Mouse (Mus musculus) erythroid progenitor cell, adult 5-6 weeks (primary cell): Measurements from ENCODE around the gene Nhlrc3. TPM values are rescaled to one million over a fixed set of nuclear protein-coding genes. Genes with fewer than 3 reads are reported as not detected.

Experiments
- ATAC-seq: replicated peaks from 2 replicates; pipeline ENCODE4 v1.8.0; 2016; ENCODE audit warnings: moderate number of reproducible peaks, mild to moderate bottlenecking, moderate TSS enrichment, inconsistent platforms; ENCODE audit not compliant: poor library complexity, low FRiP score, severe bottlenecking
- total RNA-seq, 2 experiments: library from RNA; stranded (forward) in 1 of 2; stranded (reverse) in 1 of 2; fragments of 150-400 nt in 1 of 2; fragments of 186-747, 209-891 nt in 1 of 2; gene quantifications; 2 replicates each; pipeline versions ENCODE4 v1.2.3 to v1.2.4; 2015 to 2017; ENCODE audit warnings: low replicate concordance in 2 of 2

Gene Nhlrc3
- total RNA-seq, 2 experiments from 2014 or later = 2.5 to 7.5 TPM

- ATAC-seq = no peak
Observed at GRCm38 (mm10) chr3:53457750-53458149, 5.4 kb downstream of the Nhlrc3 start.

- ATAC-seq = no peak
Observed at GRCm38 (mm10) chr3:53454984-53455383, 8.1 kb downstream of the Nhlrc3 start.

DNA sequence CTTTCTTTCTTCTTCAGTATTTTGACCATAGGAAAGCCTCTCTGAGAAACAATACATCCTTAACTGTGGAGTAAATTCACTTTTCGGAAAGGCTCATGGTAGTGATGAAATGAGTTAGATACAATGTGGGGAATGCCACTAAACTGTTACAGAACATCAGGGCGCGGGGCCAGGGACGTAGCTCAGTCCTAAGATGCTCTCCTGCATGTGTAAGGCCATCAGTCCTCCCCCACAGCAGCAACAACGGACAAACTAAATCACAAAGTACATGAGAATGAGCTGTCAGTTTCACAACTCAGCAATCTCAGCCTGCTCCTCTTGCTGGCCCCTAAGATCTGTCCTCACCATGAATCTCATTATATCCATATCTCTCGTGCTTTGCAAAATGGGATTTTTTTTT lies 8.6 kb downstream of the Nhlrc3 start:
- no peak for ATAC-seq

- ATAC-seq = no peak
Observed at GRCm38 (mm10) chr3:53454005-53454404, 9.1 kb downstream of the Nhlrc3 start.

DNA sequence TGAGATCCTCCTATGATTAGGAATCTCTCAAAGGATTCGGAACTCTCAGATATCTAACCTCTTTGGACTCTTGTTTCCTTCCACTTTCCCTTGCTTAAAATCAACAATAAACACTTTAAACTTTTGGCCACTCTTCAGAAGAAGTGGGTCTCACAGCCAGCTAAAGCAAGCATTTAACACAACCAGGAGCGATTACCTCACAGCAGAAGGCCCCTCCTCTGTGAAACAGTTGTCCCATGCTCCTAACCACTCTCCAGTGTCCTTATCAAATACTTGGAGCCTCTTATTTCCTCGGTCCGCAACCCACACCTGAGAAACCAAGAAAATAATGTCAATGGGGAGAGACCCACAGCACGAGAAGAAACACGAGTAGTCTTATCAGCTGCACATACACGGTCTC lies 9.8 kb downstream of the Nhlrc3 start:
- no peak for ATAC-seq

- ATAC-seq = no peak
Observed at GRCm38 (mm10) chr3:53452351-53452750, 10.8 kb downstream of the Nhlrc3 start.

DNA sequence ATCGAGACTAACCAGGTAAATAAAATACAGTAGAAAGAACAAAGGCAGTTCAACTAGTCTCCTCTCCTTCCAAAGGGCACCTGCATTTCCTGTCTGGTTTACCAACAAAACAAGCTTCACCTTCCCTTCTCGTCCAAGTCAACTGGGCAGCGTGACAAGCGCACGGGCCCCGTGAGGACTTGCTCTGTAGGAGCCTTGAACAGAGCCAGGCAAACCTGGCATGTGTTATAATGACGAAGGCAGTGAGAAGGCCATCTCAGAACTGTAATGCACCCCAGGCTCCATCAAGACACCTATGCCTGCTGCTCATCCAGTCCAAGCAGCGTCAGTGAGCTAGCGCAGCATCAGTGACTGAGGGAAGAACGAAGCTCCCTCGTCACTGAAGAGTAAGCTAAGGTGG lies 12.5 kb downstream of the Nhlrc3 start:
- no peak for ATAC-seq

DNA sequence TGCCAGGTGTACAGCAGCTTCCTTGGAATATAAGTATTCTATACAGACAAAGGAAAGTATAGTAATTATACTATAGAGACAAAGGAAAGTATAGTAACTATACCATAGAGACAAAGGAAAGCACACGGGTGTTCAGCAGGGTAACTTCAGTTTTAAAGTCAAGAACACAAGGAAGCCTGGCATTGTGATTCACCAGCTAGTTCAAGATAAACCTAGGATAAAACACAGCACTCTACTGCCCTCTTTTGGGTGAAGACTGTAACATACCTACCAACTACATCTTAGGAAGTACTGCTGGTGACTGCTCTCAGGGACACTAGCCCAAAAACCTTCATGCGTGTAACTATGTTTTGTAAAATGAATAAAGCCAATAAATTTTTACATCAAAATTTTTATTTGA lies 14.9 kb downstream of the Nhlrc3 start:
- no peak for ATAC-seq

- no peak for ATAC-seq
Observed at GRCm38 (mm10) chr3:53446801-53447200, 16.3 kb downstream of the Nhlrc3 start.

- no peak for ATAC-seq
Observed at GRCm38 (mm10) chr3:53445540-53445939, 17.6 kb downstream of the Nhlrc3 start.

- no peak for ATAC-seq
Observed at GRCm38 (mm10) chr3:53436550-53436949, 26.6 kb downstream of the Nhlrc3 start.

- ATAC-seq = no peak
Observed at GRCm38 (mm10) chr3:53434610-53435009, 28.5 kb downstream of the Nhlrc3 start.

DNA sequence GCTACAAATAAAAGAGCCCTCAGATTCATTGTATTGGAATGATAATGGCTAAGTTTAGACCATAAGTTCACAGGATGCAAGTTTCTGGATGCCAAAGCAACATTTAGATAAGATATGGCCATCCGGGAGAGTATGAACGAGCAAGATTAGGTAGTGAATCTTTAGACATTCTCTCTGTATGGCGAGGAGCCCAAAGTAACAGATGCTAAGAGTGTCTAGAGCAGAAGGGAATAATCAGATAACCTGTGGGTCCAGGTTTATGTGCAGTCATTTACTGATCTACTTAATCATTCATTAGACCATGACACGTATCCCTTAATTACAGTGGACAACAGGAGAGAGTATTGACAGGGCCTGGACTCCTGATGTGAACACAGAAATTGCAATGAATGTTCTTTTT lies 39.6 kb downstream of the Nhlrc3 start:
- ATAC-seq = no peak

- no peak for ATAC-seq
Observed at GRCm38 (mm10) chr3:53422691-53423090, 40.4 kb downstream of the Nhlrc3 start.

DNA sequence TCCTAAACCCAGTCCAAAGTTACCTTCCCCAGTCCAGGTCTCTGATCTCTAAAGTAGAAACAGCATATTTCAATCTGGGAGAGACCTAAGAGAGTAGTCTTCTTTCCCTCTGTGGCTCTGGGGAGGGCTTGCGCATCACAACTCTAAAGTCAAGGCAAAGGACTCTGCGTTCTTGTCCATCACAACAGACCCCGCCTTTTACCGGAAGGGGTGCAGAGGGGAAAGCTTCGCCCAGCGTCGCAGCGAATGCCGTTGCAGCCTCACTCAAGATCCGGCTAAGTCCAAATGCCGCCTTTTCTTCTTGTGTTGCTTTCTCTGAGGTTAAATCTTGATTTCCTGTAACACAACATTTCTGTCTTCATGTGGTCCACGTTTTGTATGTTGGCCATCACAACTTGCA lies 41.5 kb downstream of the Nhlrc3 start:
- ATAC-seq = no peak

- no peak for ATAC-seq
Observed at GRCm38 (mm10) chr3:53417701-53418100, 45.4 kb downstream of the Nhlrc3 start.

GRCm38 (mm10) chr3:53416036-53416506 lies 47.1 kb downstream of the Nhlrc3 start:
- no peak for ATAC-seq

GRCm38 (mm10) chr3:53413959-53414358 lies 49.2 kb downstream of the Nhlrc3 start:
- no peak for ATAC-seq

DNA sequence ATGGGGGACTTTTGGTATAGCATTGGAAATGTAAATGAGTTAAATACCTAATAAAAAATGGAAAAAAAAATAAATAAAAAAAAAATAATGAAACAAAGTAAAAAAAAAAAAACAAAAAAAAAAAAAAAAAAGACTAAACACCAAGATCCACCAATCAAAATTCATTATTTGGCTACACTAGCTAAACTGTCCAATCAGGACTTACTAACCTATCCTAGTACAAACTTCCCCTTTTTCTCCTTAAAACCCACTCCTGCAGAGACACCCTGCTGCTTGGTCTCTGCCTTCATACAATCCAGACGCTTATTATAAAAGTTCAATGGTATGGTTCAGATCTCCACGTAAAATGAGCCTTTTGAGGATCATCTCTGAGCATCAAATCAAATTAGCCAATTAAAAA lies 49.7 kb downstream of the Nhlrc3 start:
- no peak for ATAC-seq

DNA sequence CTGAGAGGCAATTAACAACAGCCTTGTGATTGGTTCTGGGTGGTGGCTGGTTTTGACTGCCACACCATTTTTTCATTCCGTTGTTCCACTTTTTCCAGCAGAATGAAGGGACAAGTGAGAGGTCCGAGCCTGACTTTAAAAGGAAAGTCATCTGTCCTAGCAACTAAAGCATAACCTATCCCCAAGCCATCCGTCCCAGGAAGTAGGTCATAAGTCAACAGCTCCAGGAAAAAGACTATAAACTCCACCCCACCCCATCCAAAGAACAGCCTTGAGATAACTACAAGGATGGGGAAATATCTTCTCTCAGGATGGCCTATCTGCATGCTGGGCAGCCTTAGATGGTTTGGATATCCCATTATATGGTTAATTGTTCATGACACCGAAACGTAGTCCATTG lies 50.9 kb downstream of the Nhlrc3 start:
- ATAC-seq = no peak

DNA sequence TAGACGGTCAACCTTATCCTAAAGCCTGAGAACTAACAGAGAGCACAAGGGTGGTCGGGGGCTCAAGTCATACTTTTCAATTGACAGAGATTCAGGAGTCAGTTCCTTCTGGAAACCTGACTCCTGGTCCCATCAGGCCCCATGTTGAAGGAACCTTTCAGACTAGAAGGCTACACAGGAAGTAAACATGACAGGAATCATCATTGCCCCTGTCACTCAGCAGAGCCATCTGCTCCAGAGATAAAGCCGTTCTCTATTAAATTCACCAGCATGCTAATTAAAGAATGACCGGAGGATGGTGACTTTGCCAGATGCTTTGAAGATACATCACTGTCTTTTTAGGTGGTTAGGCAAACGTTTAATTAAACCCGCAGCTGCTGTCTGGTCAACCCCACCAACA lies 53.1 kb downstream of the Nhlrc3 start:
- ATAC-seq = no peak

DNA sequence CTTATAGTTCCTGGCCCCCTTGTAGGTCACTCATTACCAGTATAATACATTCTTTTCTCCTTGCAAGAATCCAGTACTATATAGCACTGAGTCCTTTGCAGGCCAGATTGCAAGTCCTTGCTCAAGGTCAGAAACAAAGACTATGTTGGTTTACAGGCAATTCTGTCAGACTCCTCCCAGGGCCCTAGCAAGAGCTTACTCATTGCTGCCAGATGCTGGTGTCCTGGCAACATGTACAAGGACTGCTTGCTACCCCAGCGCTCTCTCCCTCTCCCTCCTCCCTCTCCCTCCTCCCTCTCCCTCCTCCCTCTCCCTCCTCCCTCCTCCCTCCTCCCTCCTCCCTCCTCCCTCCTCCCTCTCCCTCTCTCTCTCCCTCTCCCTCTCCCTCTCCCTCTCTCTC lies 56.0 kb downstream of the Nhlrc3 start:
- no peak for ATAC-seq
